Mouse (Mus musculus) forebrain, embryonic 13.5 days (tissue): ENCODE data around the gene Erf. TPM values are rescaled to one million over a fixed set of nuclear protein-coding genes. Genes with fewer than 3 reads are reported as not detected.

ENCODE experiments used
- ATAC-seq: fragments of 200-750 bp; cut with Nextera tagmentation; 2 replicates; pipeline ENCODE4 v1.8.0; 2017
- H3K27ac ChIP-seq: fragments of 300-500 bp; sonication (generic); 2 replicates; pipeline ENCODE4 v1.5.1; 2015; ENCODE audit warnings: inconsistent platforms, mild to moderate bottlenecking, moderate library complexity
- H3K27me3 ChIP-seq: fragments of 300-500 bp; sonication (generic); 2 replicates; pipeline ENCODE4 v1.6.1; 2015; ENCODE audit warnings: mild to moderate bottlenecking, inconsistent platforms
- H3K36me3 ChIP-seq: fragments of 300-500 bp; sonication (generic); 2 replicates; pipeline ENCODE4 v1.6.1; 2015; ENCODE audit warnings: mild to moderate bottlenecking, inconsistent platforms; ENCODE audit not compliant: poor library complexity, severe bottlenecking
- H3K4me1 ChIP-seq: fragments of 300-500 bp; sonication (generic); 2 replicates; pipeline ENCODE4 v1.6.1; 2015; ENCODE audit warnings: inconsistent platforms
- H3K4me2 ChIP-seq: fragments of 300-500 bp; sonication (generic); 2 replicates; pipeline ENCODE4 v1.6.1; 2015; ENCODE audit warnings: inconsistent platforms, mild to moderate bottlenecking, moderate library complexity
- H3K4me3 ChIP-seq: fragments of 300-500 bp; sonication (generic); 2 replicates; pipeline ENCODE4 v1.5.1; 2015; ENCODE audit warnings: mild to moderate bottlenecking, inconsistent platforms
- H3K9ac ChIP-seq: fragments of 300-500 bp; sonication (generic); 2 replicates; pipeline ENCODE4 v1.6.1; 2015; ENCODE audit warnings: mild to moderate bottlenecking, inconsistent platforms
- H3K9me3 ChIP-seq: fragments of 300-500 bp; sonication (generic); replicated peaks from 2 replicates; pipeline ENCODE4 v1.6.1; 2016; ENCODE audit warnings: inconsistent platforms
- WGBS: fragments of 180-500 bp; shearing (Covaris S2); methylation state at CpG from one replicate; pipeline ENCODE4 v1.1.7; 2015; 5-methylcytosine and 5-hydroxymethylcytosine counted together
- microRNA-seq: library from miRNA; unstranded; fragments of <30 nt; microRNA quantifications from one replicate; pipeline ENCODE4, GENCODE M21; 2016
- polyA plus RNA-seq: library from polyadenylated mRNA; unstranded; fragments of >200 nt; fragmentation: Nextera tagmentation; extraction: Ambion mirVana; gene quantifications from 2 replicates; pipeline ENCODE4 v1.2.1, GENCODE M21; 2015

Erf gene
- polyA plus RNA-seq, 1 experiment from 2014 or later = 5.5 TPM

GRCm38 (mm10) chr7:25206094-25206830 lies 44.3 kb downstream of the Erf start:
- Histone ChIP-seq H3K4me2 (no peak overlapping the region), H3K9ac (no peak overlapping the region), H3K27ac (no peak overlapping the region), H3K36me3 (peaks cover 79% of the 10 kb centered on the region), H3K4me1 (no peaks in the 10 kb centered on the region), H3K9me3 (no peaks in the 10 kb centered on the region), H3K27me3 (no peaks in the 10 kb centered on the region), H3K4me3 (no peak overlapping the region)
- WGBS = 87% methylated on average over 16 of the region's 16 CpGs
- ATAC-seq = no peak

- Histone ChIP-seq H3K27me3 (no peaks in the 10 kb centered on the region), H3K9me3 (no peaks in the 10 kb centered on the region), H3K36me3 (peaks cover 75% of the 10 kb centered on the region), H3K4me1 (no peaks in the 10 kb centered on the region), H3K9ac (no peak overlapping the region), H3K4me3 (no peak overlapping the region), H3K27ac (no peak overlapping the region), H3K4me2 (no peak overlapping the region)
- no peak for ATAC-seq
- WGBS = 91% methylated on average over 16 of the region's 16 CpGs
Measured at GRCm38 (mm10) chr7:25205355-25206093, 45.0 kb downstream of the Erf start.

- Histone ChIP-seq H3K9ac (no peak overlapping the region), H3K4me1 (no peaks in the 10 kb centered on the region), H3K36me3 (peaks cover 60% of the 10 kb centered on the region), H3K9me3 (peaks cover 5% of the 10 kb centered on the region; the same call in 1 of the 2 replicates), H3K4me2 (no peak overlapping the region), H3K27ac (no peak overlapping the region), H3K4me3 (no peak overlapping the region), H3K27me3 (no peaks in the 10 kb centered on the region)
- no peak for ATAC-seq
- 94% methylated on average over 20 of the region's 20 CpGs for WGBS
Measured at GRCm38 (mm10) chr7:25203624-25204023, 46.9 kb downstream of the Erf start.

- Histone ChIP-seq H3K9me3 (peaks cover 5% of the 10 kb centered on the region; the same call in 1 of the 2 replicates), H3K36me3 (peaks cover 20% of the 10 kb centered on the region), H3K4me3 (no peak overlapping the region), H3K9ac (no peak overlapping the region), H3K4me2 (no peak overlapping the region), H3K27me3 (no peaks in the 10 kb centered on the region), H3K4me1 (0 out of 2 replicates have a peak, but pooled peaks cover 3% of the 10 kb centered on the region), H3K27ac (no peak overlapping the region)
- WGBS = 67% methylated on average over 10 of the region's 10 CpGs
- no peak for ATAC-seq
Measured at GRCm38 (mm10) chr7:25197384-25198018, 53.1 kb downstream of the Erf start.

GRCm38 (mm10) chr7:25196107-25196506 lies 54.5 kb downstream of the Erf start:
- Histone ChIP-seq H3K4me3 (no peak overlapping the region), H3K4me2 (no peak overlapping the region), H3K36me3 (0 out of 2 replicates have a peak, but pooled peaks cover 6% of the 10 kb centered on the region), H3K9ac (no peak overlapping the region), H3K4me1 (0 out of 2 replicates have a peak, but pooled peaks cover 3% of the 10 kb centered on the region), H3K9me3 (peaks cover 5% of the 10 kb centered on the region; the same call in 1 of the 2 replicates), H3K27me3 (no peaks in the 10 kb centered on the region), H3K27ac (no peak overlapping the region)
- WGBS = 86% methylated on average over 9 of the region's 9 CpGs
- no peak for ATAC-seq

GRCm38 (mm10) chr7:25195148-25195547 lies 55.4 kb downstream of the Erf start:
- Histone ChIP-seq H3K9ac (no peak overlapping the region), H3K4me3 (no peak overlapping the region), H3K4me2 (no peak overlapping the region), H3K27ac (no peak overlapping the region), H3K27me3 (no peaks in the 10 kb centered on the region), H3K36me3 (0 out of 2 replicates have a peak, but pooled peaks cover 4% of the 10 kb centered on the region), H3K4me1 (0 out of 2 replicates have a peak, but pooled peaks cover 3% of the 10 kb centered on the region), H3K9me3 (peaks cover 5% of the 10 kb centered on the region; the same call in 1 of the 2 replicates)
- WGBS = 69% methylated on average over 3 of the region's 3 CpGs
- no peak for ATAC-seq

Small RNA genes within 50 kb of the gene (microRNA-seq; reads per million reads assigned to microRNA genes)
- not detected for gene Mir7048

Other genes with a start within 250 kb of the Erf start
- 95.0 and 107 TPM in 2 replicates for gene Atp1a3, start 244.8 kb downstream of the Erf start, polyA plus RNA-seq
- gene Grik5, start 178.4 kb downstream of the Erf start, polyA plus RNA-seq = 12.8 and 14.7 TPM in 2 replicates
- gene Zfp574, start 178.2 kb downstream of the Erf start, polyA plus RNA-seq = 33.5 and 38.1 TPM in 2 replicates
- gene Pou2f2, start 71.0 kb downstream of the Erf start, polyA plus RNA-seq = 21.9 and 22.2 TPM in 2 replicates
- 11.0 and 12.5 TPM in 2 replicates for gene Dedd2, start 30.1 kb downstream of the Erf start, polyA plus RNA-seq
- 2.0 and 2.1 TPM in 2 replicates for gene Zfp526, start 29.3 kb downstream of the Erf start, polyA plus RNA-seq
- gene Gsk3a, start 12.9 kb downstream of the Erf start, polyA plus RNA-seq = 11.2 and 12.9 TPM in 2 replicates
- gene Cic, start 16.9 kb upstream of the Erf start, polyA plus RNA-seq = 45.9 and 47.0 TPM in 2 replicates
- 513 and 525 TPM in 2 replicates for gene Pafah1b3, start 47.2 kb upstream of the Erf start, polyA plus RNA-seq
- 0.93 and 1.6 TPM in 2 replicates for gene Prr19, start 50.6 kb upstream of the Erf start, polyA plus RNA-seq
- gene Tmem145, start 55.3 kb upstream of the Erf start, polyA plus RNA-seq = 14.1 and 16.4 TPM in 2 replicates
- 14.2 and 16.6 TPM in 2 replicates for gene Megf8, start 66.4 kb upstream of the Erf start, polyA plus RNA-seq
- not detected in 2 replicates for gene Cnfn, start 119.0 kb upstream of the Erf start, polyA plus RNA-seq
- 10.6 and 11.9 TPM in 2 replicates for gene Lipe, start 147.9 kb upstream of the Erf start, polyA plus RNA-seq
- gene Cxcl17, start 162.1 kb upstream of the Erf start, polyA plus RNA-seq = 0.40 and 0.45 TPM in 2 replicates
- 0.39 and 0.49 TPM in 2 replicates for gene Ceacam1, start 226.8 kb upstream of the Erf start, polyA plus RNA-seq